Mouse (Mus musculus) E14TG2a.4 (cell line): ENCODE measurements around the gene Prrx2.

Experiments used
- CTCF ChIP-seq: conservative IDR thresholded peaks from 2 replicates; pipeline ENCODE4 v1.5.1; 2014; ENCODE audit warnings: low read length
- NANOG ChIP-seq: IDR thresholded peaks from 2 replicates; pipeline ENCODE4 v1.6.1; 2014; ENCODE audit warnings: borderline replicate concordance, low read length, mixed read lengths
- POU5F1 ChIP-seq: IDR thresholded peaks from 2 replicates; pipeline ENCODE4 v1.6.1; 2014; ENCODE audit warnings: low read length, borderline replicate concordance

GRCm38 (mm10) chr2:30823385-30824153 is 11.2 kb upstream of the Prrx2 start:
- TF ChIP-seq CTCF (no peak), NANOG (no peak), POU5F1 (no peak)
